Mouse (Mus musculus) liver, embryonic 13.5 days (tissue): ENCODE results near the gene Cbfa2t3. TPM values are rescaled to one million over a fixed set of nuclear protein-coding genes. Genes with fewer than 3 reads are reported as not detected.

Experiments
- ATAC-seq: fragments of 200-750 bp; cut with Nextera tagmentation; 2 replicates; pipeline ENCODE4 v1.8.0; 2017; ENCODE audit warnings: low read depth, mild to moderate bottlenecking, moderate number of reproducible peaks, moderate library complexity
- DNase-seq: peaks from one replicate; pipeline ENCODE4 v3.0.0; 2022
- H3K27ac ChIP-seq: fragments of 300-500 bp; sonication (generic); 2 replicates; pipeline ENCODE4 v1.5.1; 2015; ENCODE audit warnings: moderate library complexity, mild to moderate bottlenecking, inconsistent platforms
- H3K27me3 ChIP-seq: fragments of 300-500 bp; sonication (generic); 2 replicates; pipeline ENCODE4 v1.6.1; 2015; ENCODE audit warnings: mild to moderate bottlenecking, inconsistent platforms
- H3K36me3 ChIP-seq: fragments of 300-500 bp; sonication (generic); 2 replicates; pipeline ENCODE4 v1.6.1; 2015; ENCODE audit warnings: mild to moderate bottlenecking, inconsistent platforms
- H3K4me1 ChIP-seq: fragments of 300-500 bp; sonication (generic); replicated peaks from 2 replicates; pipeline ENCODE4 v1.6.1; 2015; ENCODE audit warnings: inconsistent platforms
- H3K4me2 ChIP-seq: fragments of 300-500 bp; sonication (generic); 2 replicates; pipeline ENCODE4 v1.6.1; 2015; ENCODE audit warnings: inconsistent platforms, mild to moderate bottlenecking, moderate library complexity
- H3K4me3 ChIP-seq: fragments of 300-500 bp; sonication (generic); replicated peaks from 2 replicates; pipeline ENCODE4 v1.5.1; 2015; ENCODE audit warnings: mild to moderate bottlenecking, inconsistent platforms
- H3K9ac ChIP-seq: fragments of 300-500 bp; sonication (generic); 2 replicates; pipeline ENCODE4 v1.6.1; 2015; ENCODE audit warnings: mild to moderate bottlenecking, inconsistent platforms
- H3K9me3 ChIP-seq: fragments of 300-500 bp; sonication (generic); replicated peaks from 2 replicates; pipeline ENCODE4 v1.6.1; 2016; ENCODE audit warnings: inconsistent platforms
- WGBS: fragments of 180-500 bp; shearing (Covaris S2); methylation state at CpG from one replicate; pipeline ENCODE4 v1.1.7; 2015; ENCODE audit not compliant: insufficient replicate concordance; 5-methylcytosine and 5-hydroxymethylcytosine counted together
- polyA plus RNA-seq: library from polyadenylated mRNA; unstranded; fragments of >200 nt; fragmentation: Nextera tagmentation; extraction: Ambion mirVana; gene quantifications from 2 replicates; pipeline ENCODE4 v1.2.1, GENCODE M21; 2015

The Cbfa2t3 gene
- polyA plus RNA-seq, 1 experiment from 2014 or later = 4.5 TPM

- peaks cover 58% of the 10 kb centered on the region for H3K4me1 ChIP-seq
- H3K9ac ChIP-seq = no peak overlapping the region
- 79% methylated on average over 5 of the region's 5 CpGs for WGBS
- peak overlapping the region; percentile 20; the same call in 1 of the 2 replicates for H3K27ac ChIP-seq
- H3K9me3 ChIP-seq = no peaks in the 10 kb centered on the region
- no peak for ATAC-seq
- H3K4me3 ChIP-seq = no peak overlapping the region
- no peak overlapping the region for H3K4me2 ChIP-seq
- DNase-seq = no peak
- H3K36me3 ChIP-seq = peaks cover 12% of the 10 kb centered on the region
- peaks cover 9% of the 10 kb centered on the region for H3K27me3 ChIP-seq
Measured at GRCm38 (mm10) chr8:122663670-122664069, 35.2 kb downstream of the Cbfa2t3 start.

GRCm38 (mm10) chr8:122663106-122663505, 35.8 kb downstream of the Cbfa2t3 start:
- 0 out of 2 replicates have a peak overlapping the region, but pooled peaks have one; percentile 20 for H3K27ac ChIP-seq
- H3K4me3 ChIP-seq = no peak overlapping the region
- DNase-seq = no peak
- H3K4me2 ChIP-seq = no peak overlapping the region
- H3K9me3 ChIP-seq = no peaks in the 10 kb centered on the region
- H3K36me3 ChIP-seq = peaks cover 17% of the 10 kb centered on the region
- no peak overlapping the region for H3K9ac ChIP-seq
- WGBS = 75% methylated on average over 3 of the region's 3 CpGs
- H3K4me1 ChIP-seq = peaks cover 54% of the 10 kb centered on the region
- peaks cover 9% of the 10 kb centered on the region for H3K27me3 ChIP-seq
- ATAC-seq = no peak

GRCm38 (mm10) chr8:122661894-122662293, 37.0 kb downstream of the Cbfa2t3 start:
- H3K4me1 ChIP-seq = peaks cover 42% of the 10 kb centered on the region

GRCm38 (mm10) chr8:122661138-122661537, 37.8 kb downstream of the Cbfa2t3 start:
- ATAC-seq = no peak

More at GRCm38 (mm10) chr8:122661894-122662293, 37.0 kb downstream of the Cbfa2t3 start:
- ATAC-seq (no peak), DNase-seq (no peak)
- Histone ChIP-seq H3K27me3 (no peaks in the 10 kb centered on the region), H3K27ac (no peak overlapping the region), H3K4me3 (no peak overlapping the region), H3K36me3 (peaks cover 21% of the 10 kb centered on the region), H3K4me2 (no peak overlapping the region), H3K9me3 (no peaks in the 10 kb centered on the region), H3K9ac (no peak overlapping the region)
- WGBS = 85% methylated on average over 2 of the region's 2 CpGs

GRCm38 (mm10) chr8:122660022-122660421, 38.9 kb downstream of the Cbfa2t3 start:
- no peaks in the 10 kb centered on the region for H3K9me3 ChIP-seq
- no peak overlapping the region for H3K4me3 ChIP-seq
- no peaks in the 10 kb centered on the region for H3K27me3 ChIP-seq
- H3K27ac ChIP-seq = no peak overlapping the region
- no peak overlapping the region for H3K9ac ChIP-seq
- no peak for DNase-seq
- peaks cover 27% of the 10 kb centered on the region for H3K36me3 ChIP-seq
- no peak for ATAC-seq
- WGBS = 55% methylated on average over 2 of the region's 2 CpGs
- H3K4me2 ChIP-seq = no peak overlapping the region
- peaks cover 30% of the 10 kb centered on the region for H3K4me1 ChIP-seq

More at GRCm38 (mm10) chr8:122661138-122661537, 37.8 kb downstream of the Cbfa2t3 start:
- Histone ChIP-seq H3K4me1 (peaks cover 37% of the 10 kb centered on the region), H3K9me3 (no peaks in the 10 kb centered on the region), H3K4me3 (no peak overlapping the region), H3K27me3 (no peaks in the 10 kb centered on the region), H3K4me2 (no peak overlapping the region), H3K27ac (no peak overlapping the region), H3K36me3 (peaks cover 24% of the 10 kb centered on the region), H3K9ac (no peak overlapping the region)
- no peak for DNase-seq
- WGBS = 75% methylated on average over 7 of the region's 7 CpGs

- Histone ChIP-seq H3K4me3 (no peak overlapping the region), H3K27ac (no peak overlapping the region), H3K9ac (no peak overlapping the region), H3K9me3 (no peaks in the 10 kb centered on the region), H3K36me3 (peaks cover 28% of the 10 kb centered on the region; the same call in 1 of the 2 replicates), H3K4me2 (no peak overlapping the region), H3K27me3 (no peaks in the 10 kb centered on the region), H3K4me1 (peaks cover 22% of the 10 kb centered on the region)
- no peak for ATAC-seq
- WGBS = 77% methylated on average over 9 of the region's 9 CpGs
- DNase-seq = no peak
Measured at GRCm38 (mm10) chr8:122658807-122659160, 40.1 kb downstream of the Cbfa2t3 start.

GRCm38 (mm10) chr8:122658149-122658806, 40.6 kb downstream of the Cbfa2t3 start:
- Histone ChIP-seq H3K36me3 (peaks cover 28% of the 10 kb centered on the region; the same call in 1 of the 2 replicates), H3K4me1 (peaks cover 17% of the 10 kb centered on the region; the same call in 1 of the 2 replicates), H3K9ac (no peak overlapping the region), H3K4me3 (no peak overlapping the region), H3K4me2 (no peak overlapping the region), H3K27ac (no peak overlapping the region), H3K9me3 (no peaks in the 10 kb centered on the region), H3K27me3 (no peaks in the 10 kb centered on the region)
- DNase-seq (no peak), ATAC-seq (no peak)
- WGBS = 77% methylated on average over 10 of the region's 10 CpGs

GRCm38 (mm10) chr8:122656056-122656999, 42.6 kb downstream of the Cbfa2t3 start:
- no peak overlapping the region for H3K27ac ChIP-seq
- no peak overlapping the region for H3K9ac ChIP-seq
- H3K4me3 ChIP-seq = no peak overlapping the region
- H3K36me3 ChIP-seq = peaks cover 28% of the 10 kb centered on the region; the same call in 1 of the 2 replicates
- H3K4me2 ChIP-seq = no peak overlapping the region
- ATAC-seq (no peak), DNase-seq (no peak)
- WGBS = 71% methylated on average over 13 of the region's 13 CpGs
- H3K27me3 ChIP-seq = no peaks in the 10 kb centered on the region
- no peaks in the 10 kb centered on the region for H3K9me3 ChIP-seq
- peaks cover 10% of the 10 kb centered on the region; the same call in 1 of the 2 replicates for H3K4me1 ChIP-seq

- Histone ChIP-seq H3K9ac (no peak overlapping the region), H3K27ac (no peak overlapping the region), H3K27me3 (no peaks in the 10 kb centered on the region), H3K4me2 (no peak overlapping the region), H3K9me3 (no peaks in the 10 kb centered on the region), H3K36me3 (peaks cover 33% of the 10 kb centered on the region), H3K4me1 (peaks cover 10% of the 10 kb centered on the region; the same call in 1 of the 2 replicates), H3K4me3 (no peak overlapping the region)
- ATAC-seq = no peak
- 81% methylated on average over 7 of the region's 7 CpGs for WGBS
- DNase-seq = no peak
Measured at GRCm38 (mm10) chr8:122654768-122655167, 44.1 kb downstream of the Cbfa2t3 start.

- Histone ChIP-seq H3K36me3 (peaks cover 39% of the 10 kb centered on the region), H3K27ac (no peak overlapping the region), H3K27me3 (no peaks in the 10 kb centered on the region), H3K4me1 (peaks cover 10% of the 10 kb centered on the region; the same call in 1 of the 2 replicates), H3K9me3 (no peaks in the 10 kb centered on the region), H3K4me2 (no peak overlapping the region), H3K9ac (no peak overlapping the region), H3K4me3 (no peak overlapping the region)
- DNase-seq (no peak), ATAC-seq (no peak)
- WGBS = 69% methylated on average over 6 of the region's 6 CpGs
Measured at GRCm38 (mm10) chr8:122652643-122653042, 46.3 kb downstream of the Cbfa2t3 start.

GRCm38 (mm10) chr8:122651326-122651921, 47.5 kb downstream of the Cbfa2t3 start:
- 74% methylated on average over 16 of the region's 16 CpGs for WGBS
- peaks cover 49% of the 10 kb centered on the region for H3K36me3 ChIP-seq
- ATAC-seq = no peak
- peaks cover 10% of the 10 kb centered on the region; the same call in 1 of the 2 replicates for H3K4me1 ChIP-seq
- no peak overlapping the region for H3K27ac ChIP-seq
- H3K27me3 ChIP-seq = no peaks in the 10 kb centered on the region
- no peak overlapping the region for H3K4me2 ChIP-seq
- no peak overlapping the region for H3K9ac ChIP-seq
- no peak overlapping the region for H3K4me3 ChIP-seq
- no peak for DNase-seq
- no peaks in the 10 kb centered on the region for H3K9me3 ChIP-seq
